Mouse (Mus musculus) heart, adult 11 months (tissue): Measurements from ENCODE around the gene Ppm1m.

ENCODE experiments used
- DNase-seq: peaks from one replicate; pipeline ENCODE4 v3.0.0; 2022

The Ppm1m gene

DNA sequence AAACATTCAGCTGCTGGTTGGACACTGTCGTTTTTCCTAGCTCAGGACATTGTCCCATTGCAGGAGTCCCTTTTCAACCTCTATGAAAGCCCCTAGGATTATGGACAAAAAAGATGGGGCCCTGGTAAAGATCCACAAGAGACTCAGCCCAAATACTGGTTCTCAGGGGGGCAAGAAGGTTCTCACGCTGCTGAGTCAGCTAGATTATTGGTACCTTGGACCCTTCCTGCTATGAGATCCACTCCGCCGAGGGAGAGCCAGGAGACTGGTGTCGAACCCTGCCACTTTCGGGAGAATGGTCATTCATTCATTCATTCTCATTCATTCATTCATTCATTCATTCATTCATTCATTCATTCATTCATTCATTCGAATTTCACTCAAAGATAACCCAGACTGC lies 17.4 kb upstream of the Ppm1m start:
- DNase-seq: no peak

DNA sequence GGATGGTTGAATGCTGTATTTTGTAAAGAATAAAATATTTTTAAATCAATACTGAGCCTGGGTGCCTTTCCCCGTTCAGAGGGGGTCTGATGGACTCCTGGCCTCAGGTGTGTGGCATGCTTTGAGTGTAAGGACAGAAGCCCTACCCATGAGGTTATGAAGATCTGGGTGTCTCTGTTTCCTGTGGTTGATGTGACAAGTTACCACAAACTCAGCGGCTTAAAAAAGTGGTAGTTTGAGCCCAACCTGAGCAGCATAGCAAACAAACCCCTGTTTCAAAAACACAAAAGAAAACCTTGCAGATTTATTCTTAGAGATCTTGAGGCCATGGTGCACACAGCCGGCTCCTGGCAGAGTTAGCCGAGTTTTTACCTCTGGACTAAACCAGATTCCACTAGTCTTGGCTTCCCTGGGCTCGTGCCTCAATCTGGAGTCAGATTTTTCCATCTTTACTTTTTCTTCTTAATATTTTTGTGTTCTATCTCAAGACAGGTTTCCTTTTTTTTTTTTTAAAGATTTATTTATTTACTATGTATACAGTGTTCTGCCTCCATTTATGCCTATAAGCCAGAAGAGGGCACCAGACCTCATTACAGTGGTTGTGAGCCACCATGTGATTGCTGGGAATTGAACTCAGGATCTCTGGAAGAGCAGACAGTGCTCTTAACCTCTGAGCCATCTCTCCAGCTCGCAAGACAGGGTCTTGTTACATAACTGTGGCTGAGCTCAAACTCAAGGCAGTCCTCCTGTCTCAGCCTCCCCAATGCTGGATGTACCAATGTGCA lies 16.0 kb upstream of the Ppm1m start:
- no peak for DNase-seq

DNA sequence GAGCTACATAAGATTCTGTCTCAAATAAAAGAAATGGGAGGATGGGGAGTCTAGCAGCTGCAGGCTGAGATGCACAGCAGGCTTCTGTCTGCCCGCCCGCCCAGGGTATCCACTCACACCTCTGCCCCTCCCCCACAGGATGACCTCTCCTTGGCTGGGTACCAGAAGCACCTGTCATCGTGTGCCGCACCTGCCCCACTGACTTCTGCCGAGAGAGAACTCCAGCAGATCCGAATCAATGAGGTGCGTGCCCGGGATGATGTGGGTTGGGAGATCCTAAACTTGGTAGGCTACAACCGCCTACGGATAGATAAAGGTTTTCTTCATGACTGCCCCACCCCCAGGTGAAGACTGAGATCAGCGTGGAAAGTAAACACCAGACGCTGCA lies 13.0 kb upstream of the Ppm1m start:
- DNase-seq: no peak

DNA sequence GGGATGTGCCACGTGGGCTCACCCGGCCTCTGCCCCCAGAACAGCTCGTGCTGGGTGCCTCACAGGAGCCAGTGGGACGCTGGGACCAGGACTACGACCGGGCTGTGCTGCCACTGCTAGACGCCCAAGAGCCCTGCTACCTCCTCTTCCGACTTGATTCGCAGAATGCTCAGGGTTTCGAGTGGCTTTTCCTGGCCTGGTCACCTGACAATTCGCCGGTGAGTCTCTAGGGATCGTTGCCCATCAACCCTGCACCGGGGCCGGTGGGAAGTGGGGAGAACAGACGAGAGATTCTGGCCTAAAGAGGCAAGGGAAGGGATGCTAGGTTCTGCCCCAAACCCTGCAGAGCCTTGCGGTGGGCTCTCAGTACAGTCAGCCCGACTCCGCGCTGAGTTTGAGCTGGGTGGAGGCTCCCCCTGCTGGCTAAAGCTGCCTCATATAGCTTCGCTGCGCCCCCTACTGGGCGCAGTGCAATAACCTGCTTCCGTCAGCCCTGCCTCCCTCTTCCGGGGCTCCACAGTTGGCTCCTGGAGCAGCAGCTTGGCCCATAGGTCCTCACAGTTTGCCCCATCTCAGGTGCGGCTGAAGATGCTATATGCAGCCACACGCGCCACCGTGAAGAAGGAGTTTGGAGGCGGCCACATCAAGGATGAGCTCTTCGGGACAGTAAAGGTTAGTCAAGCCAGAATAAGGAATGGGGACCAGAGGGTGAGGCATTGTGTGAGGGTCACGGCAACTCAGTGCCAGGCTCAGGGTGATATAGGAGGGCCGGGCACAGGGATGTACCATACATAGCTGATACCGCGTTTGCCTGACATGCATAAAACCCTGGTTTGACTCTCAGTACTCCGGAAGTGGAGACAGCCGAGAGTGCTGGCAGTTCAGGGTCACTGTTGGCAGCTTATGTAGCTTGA lies 12.4 kb upstream of the Ppm1m start:
- DNase-seq: peak; percentile 98

DNA sequence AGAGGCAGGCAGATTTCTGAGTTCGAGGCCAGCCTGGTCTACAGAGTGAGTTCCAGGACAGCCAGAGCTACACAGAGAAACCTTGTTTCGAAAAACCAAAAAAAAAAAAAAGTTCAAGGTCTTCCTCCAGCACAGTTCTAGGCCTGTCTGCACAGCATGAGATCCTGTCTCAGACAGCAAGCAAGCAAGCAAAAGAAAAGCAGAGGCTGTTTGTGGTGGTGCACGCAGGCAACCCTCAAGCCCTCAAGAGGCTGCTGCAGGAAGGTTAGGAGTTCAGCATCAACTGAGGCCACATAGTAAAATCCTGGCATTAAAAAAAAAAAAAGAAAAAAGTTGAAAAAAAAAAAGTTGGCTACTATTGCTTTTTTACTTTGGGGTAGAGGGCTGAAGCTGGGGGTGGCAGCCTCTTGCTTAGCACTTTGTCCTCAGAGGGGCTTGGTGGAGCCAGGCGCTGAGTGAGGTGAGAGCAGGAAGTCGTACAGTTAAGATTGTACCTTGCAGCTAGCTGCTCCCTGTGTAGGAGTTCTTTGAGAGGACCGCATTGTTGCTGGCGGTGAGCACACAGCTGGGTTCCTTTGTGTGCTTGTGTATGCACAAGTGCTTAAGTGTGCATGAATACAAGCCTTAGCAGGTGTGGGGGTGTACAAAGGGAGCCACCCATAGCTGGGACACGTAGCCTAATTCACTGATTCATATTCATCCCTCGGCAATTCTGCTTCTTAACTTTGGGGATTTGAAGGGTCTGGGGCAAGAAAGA lies 11.5 kb upstream of the Ppm1m start:
- no peak for DNase-seq

DNA sequence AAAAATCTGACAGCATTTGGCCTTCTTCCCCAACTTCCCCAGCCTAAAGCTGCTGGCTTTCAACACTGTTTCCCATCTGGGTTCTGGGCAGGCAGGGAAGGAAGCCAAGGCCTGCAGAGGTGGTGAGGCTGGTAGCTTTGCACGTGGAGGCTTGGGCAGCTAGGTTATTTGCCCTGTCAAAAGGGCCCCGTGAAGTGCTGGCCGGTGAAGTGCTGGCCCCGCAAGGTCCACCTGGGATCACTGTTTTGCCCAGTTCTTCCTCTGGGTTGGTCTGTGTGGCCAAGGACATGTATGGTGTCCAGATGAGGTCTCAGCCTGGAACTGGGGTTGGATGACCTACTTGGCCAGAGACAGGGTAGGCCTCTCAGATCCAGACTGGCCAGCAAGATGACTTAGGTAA lies 10.4 kb upstream of the Ppm1m start:
- peak; percentile 97 for DNase-seq

DNA sequence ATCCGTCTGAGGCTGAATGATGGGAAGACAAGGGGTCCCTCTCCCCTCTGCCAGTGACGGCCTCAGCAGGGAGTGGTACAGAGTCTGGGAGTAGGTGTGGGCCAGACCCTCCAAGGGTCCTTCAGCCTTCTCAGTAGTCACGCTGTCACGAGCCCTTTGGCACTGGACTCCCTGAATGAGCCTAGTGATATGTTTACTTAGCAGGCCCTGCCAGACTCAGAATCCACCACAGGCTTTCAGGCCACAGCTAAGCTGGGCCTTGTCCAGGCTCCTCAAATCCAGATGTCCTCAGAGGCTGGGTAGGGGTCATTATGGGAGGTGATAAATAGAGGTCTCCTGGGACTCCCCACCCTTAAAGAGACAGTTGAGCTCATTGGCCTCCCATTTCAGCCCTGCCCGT lies 8.6 kb upstream of the Ppm1m start:
- DNase-seq: peak; percentile 96

DNA sequence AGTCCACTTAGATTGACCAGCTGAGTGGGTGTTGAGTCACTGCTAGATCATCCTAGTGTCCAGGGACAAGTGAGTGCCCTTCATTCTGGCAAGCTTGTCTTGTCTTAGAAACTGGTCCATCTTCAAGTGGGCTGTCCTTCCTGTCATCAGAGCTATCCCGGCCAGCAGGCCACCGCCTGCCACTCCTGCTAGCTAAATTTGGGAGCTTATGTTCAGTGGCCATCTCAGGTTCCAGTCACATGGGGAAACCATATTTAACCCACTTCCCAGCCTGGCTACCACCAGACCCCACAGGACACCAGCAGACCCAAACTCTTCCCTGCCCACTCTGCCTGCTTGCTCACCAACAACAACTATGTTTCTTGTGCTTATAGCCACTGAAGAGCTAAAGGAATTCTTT lies 7.0 kb upstream of the Ppm1m start:
- peak; percentile 98 for DNase-seq

DNA sequence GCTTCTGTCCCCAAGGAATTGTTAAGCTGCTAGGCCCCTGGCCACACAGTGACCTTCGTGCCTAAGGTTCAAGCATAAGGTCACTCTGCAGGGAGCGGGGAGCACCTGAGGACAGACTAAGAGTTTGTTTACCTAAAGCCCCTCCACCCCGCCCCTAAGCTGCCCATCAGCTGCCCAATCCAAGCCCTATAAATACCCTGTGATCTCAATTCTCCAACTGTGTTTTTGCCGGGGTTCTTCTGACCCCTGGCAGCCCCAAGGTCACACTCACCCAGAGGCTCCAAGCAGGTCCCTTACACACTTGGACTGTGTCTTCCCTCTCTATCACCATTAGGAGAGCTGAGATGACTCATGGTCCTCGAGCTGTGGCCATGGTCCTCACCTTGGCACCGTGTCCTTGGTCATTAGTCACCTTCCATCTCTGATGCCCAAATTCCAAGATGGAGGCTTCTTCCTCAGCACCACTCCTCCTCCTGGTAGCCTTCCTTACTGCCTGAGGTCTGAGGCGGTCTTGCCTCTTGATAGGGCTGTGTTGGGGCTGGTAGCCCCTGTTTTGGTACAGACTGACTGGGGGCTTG lies 6.3 kb upstream of the Ppm1m start:
- DNase-seq: peak; percentile 93

DNA sequence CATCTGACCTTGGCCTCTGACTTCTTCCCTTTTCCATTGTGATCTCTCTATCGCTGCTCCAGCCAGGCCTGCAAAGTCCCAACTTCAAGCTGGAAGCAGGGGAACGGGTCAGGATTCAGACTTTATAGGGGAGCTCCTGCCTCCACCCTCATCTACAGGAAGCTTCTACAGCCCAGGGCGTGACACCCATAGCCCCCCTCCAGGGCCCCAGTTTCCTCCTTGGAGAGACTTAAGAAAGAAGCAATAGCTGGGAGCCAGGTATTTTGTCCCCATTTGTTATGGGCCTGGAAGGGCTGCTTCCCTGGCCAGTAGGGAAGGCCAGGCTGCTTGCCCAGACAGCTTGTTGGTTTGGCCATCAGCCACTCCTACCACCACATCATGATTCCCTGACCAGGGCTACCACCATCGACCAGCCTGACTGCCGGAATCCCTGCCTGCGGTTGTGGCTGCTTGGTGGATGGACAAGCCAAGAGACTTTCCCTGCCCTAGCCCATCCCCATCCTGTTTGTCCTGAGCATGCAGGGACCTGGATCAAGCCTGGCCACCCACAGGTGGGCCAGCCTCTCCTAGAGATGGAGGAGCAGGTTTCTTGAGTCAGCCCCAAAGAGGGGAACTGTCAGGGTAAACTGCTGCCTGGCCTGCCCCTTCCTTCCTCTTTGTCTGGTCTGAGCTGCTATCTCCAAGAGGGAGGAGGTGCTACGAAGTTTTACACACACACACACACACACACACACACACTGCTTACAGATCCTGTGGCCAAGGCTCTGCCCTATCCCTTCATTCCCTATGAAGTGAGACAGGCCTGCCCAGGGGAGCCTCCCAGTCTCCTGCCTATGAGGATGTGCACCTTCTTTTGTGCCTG lies 4.7 kb upstream of the Ppm1m start:
- peak; percentile 96 for DNase-seq

DNA sequence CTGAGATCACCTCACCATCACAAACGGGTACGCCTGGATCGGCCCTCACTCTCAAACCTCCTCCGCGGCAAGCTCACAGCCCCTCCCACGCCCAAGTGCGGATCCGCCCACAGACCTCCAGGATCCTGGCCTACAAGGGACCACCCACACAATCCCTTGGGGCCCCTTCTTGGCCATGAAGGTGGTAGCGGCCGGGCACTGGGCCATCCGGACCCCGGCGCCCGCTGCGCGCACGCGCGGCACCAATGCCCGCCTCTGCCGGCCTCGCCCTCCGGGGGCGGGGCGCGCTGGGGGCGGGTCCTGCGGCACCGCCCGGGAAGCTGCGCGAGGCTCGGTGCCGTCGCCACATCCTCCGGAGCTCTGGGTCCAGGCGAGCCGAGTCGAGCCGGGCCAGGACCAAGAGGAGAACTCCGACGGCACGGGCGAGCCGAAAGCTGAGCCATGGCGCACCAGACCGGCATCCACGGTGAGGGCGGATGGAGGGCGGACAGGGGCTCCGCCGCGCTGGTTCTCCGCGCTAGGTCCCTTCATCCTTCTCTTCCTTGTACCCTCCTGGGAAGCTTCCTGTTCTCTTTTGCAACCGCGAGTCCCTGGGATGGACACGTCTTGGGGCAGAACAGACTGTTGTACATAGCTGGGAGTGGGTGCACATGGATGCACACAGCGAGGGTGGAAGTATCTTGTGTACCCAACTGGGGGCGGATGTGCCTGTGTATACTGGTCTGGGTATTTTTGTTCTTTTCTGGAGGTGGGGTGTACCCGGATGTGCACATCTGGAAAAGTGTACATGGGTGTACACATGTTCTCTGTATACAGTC lies 3.5 kb upstream of the Ppm1m start, which contains the start of gene Twf2:
Twf2 (plus strand) TSS at position 290 of the 818 bp plus-strand sequence.
- peak; percentile 100 for DNase-seq

DNA sequence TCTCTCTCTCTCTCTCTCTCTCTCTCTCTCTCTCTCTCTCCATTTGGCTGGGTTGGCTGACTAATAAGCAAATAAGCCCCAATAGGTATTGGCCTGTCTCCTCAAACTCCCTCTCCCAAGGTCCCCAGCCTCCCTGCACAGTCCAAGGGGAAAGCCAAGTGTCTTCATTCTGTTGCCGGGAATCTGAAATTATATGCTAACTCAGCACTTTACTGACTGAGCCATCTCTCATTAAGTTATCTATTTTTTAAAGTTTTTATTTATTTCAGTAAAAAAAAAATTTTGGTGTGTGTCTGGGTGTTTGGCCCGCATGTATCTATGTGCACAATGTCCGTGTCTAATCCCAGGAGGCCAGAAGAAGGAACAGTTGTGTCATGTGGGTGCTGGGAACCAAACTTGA lies 2.3 kb upstream of the Ppm1m start:
- no peak for DNase-seq

DNA sequence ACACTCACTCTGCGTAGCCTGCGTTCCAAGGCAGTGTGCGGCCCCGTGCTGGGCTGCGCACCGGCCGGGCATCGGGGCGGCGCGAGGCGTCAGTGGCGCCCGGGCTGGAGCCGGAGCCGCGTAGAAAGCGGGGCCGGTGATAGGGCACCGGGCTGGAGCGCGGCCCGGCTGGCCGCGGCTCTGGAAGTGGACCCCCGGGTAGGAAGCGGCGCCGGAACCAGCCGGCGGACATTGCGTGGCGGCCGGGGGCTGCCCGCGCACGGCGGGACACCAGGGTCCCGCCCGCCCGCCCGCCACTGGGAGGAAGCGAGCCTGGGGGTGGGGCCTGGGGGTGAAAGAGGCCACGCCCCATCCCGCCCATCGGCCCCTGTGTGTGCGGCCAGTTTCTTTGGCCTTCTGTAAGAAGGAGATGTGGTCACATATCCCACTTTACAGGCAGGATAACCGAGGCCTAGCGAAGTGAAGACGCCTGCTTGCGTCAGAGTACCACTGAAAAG lies 536 bp downstream of the Ppm1m start:
- DNase-seq: peak; percentile 99

DNA sequence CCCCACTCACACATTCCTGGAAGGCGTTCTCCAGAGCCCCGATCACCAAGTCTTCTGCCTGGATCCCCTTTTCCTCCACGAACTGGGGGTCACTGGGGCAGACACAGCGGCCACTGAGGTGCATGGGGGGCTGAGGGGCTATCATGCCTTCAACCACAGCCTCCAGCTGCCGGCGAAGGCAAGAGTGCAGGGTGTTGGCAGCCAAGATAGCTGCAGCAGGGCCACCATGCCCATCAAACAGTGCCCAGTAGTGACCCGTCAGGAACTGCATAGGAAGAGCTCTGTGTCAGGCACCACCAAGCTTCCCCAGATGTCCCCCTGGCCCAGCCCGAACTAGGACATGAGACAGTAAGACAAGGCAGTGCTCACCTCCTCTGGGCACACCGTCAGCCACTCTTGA lies 1.8 kb downstream of the Ppm1m start:
- peak; percentile 90 for DNase-seq

DNA sequence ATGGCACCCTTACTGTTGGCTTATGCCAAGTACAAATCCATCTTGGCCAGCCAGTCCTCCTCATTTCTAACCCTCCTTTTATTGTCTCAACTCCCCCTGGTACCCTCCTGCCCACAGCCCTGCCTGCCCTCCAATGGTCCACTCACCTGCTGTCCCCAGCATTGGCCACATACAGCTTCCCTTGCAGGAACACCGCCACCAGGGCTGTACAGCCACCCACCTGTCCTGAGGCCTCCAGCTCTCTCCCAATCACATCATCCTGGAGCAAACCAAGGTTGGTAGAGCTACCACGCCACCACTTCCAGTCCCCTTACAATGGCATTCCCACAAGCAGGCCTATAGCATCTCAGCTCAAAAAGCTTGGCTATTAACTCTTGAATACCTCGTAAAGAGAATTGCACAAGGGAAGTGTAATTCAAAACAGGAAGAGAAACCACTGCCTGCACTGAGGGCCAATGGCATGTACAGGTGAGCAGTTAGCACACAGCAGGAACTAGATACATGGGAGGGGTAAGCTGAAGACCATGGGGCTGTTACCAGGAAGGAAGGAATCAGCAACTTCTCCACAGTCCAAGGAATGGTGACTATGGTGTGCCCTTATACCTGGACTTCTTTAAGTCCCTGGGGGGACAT lies 2.3 kb downstream of the Ppm1m start:
- DNase-seq: peak; percentile 90

DNA sequence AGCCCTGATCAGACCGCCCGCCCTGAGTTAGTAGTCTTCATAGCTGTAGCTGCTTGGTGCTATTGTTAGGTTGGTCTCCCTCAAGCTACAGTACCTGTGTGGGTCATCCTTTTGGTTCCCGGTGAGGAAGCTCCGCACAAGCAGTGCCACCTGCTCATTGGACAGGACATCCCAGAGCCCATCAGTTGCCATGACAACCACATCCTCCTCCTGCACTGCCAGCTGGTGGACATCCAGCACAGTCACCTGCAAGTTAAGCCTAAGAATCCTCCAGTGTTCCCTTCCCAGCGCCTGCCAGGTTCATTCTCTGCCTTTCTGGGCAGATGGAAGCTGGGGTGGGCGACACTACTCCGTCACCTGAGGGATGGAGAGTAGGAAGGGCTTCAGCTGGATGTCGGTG lies 3.9 kb downstream of the Ppm1m start:
- peak; percentile 88 for DNase-seq

DNA sequence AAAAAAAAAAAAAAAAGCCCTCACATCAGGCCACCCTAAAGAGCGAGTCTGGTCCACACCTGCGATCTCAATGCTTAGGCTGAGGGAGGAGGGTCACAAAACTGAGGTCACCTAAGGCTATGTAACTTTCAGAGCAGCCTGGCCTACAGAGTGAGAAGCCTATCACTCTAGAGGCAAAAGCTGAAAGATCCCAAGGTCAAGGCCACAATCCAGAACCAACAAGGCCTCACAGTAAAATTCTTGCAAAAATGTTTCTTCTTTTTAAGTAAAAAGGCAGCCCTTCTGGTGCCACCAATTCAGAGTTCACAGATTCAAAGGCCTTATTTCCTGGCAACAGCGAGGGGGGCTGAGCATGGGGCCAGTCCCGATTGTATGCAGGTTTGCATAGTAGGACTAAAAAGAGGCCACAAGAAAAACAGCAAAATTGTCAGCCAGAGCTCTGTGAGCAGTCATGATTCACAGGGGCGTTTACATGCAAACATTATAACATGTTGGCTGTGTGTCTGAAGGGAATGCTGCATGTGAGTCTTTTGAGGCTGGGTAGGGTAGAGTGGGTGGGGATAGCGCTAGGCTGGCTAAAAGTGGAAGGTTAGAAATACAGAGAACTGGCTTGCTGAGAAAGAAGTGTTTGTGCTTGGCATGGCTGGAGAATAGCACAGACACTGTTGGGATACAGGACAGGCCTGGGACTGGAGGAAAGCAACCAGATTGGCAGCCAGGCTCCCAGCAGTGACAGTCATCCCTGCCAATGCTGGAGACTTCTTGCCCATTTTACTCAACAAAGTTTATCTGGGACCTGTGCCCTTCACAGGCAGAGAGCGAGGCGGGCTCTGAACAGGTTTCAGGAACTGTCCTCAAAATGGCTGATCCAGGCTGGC lies 5.4 kb downstream of the Ppm1m start:
- DNase-seq: peak; percentile 90

DNA sequence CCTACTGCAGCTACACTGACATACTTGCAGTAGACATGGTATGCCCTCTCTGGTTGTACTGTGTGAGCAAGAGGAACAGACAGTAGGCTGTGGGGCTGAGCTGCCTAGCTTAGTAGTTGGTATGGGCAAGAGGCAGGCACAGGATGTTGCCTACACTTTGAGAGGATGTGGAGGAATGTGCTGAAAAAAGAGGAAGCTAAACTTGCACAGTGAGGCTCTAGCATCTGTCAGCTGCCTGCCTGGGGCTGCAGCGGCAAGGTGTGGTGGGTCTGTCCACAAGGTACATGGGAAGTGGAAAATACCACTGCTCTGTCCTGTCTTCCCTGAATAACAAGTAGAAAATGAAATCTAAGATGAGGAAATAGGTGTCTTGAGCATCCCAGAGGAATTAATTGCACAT lies 6.5 kb downstream of the Ppm1m start:
- DNase-seq: peak; percentile 94

DNA sequence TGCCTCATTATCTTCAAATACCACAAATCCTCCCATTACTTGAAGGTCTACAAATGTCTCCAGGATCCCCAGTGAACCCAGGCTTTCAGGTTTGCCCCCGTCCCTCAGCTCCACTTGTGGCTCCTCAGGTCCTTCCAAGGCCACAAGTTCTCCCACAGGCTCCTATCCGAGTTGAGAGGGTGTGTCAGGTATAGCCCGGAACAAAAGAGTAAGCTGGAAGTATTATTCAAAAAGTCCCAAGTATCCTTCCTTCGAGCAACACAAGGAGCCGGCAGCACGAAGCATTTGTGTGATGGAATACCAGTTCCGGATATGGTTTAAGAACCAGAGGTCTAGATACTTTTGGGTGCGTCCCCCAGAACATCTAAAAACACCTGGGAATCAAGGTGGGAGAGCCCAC lies 7.5 kb downstream of the Ppm1m start:
- DNase-seq: peak; percentile 81
